Mouse (Mus musculus) natural killer cell, adult 2 months (primary cell): ENCODE measurements at regions not wholly inside any gene's neighbourhood (a gene's known extent, or its start where the extent isn't known, plus 50 kb on each side); places are given as distances from the start of the nearest gene placed in this dataset.

ENCODE experiments used
- DNase-seq, 2 experiments: peaks; one replicate each; pipeline ENCODE4 v3.0.0; 2022; ENCODE audit warnings: low spot score in 2 of 2

- no peak for DNase-seq
Observed at GRCm38 (mm10) chr7:36829710-36830109, 131.8 kb downstream of the Tshz3 start.

GRCm38 (mm10) chr7:36830155-36830554 lies 132.2 kb downstream of the Tshz3 start:
- DNase-seq: no peak

GRCm38 (mm10) chr7:36848279-36848678 lies 150.4 kb downstream of the Tshz3 start:
- DNase-seq: no peak

DNA sequence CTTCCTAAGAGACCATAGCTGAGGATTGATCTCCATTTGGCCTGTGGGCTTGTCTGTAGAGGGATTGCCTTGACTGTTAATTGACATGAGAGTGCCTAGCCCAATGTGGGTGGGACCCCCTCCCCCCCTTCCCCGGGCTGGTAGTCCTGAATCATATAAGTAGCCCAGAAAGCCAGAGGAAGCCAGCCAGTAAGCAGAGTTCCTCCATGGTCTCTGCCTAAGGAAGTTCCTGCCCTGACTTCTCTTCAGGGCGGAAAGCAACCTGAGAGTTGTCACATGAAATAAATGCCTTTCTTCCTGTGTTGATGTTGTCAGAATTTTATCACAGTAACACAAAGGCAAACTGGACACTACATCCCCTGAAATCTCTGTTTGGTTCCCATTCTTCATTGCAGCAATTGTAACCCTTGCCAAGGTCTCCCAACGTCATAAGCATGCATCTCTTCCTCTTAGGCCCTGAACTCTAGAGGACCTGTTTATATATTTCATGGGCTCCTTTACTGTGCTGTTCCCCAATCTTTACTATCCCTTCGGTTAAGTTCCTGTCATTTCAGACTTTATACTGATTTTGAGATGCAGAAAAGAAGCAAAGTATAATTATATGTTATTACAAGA lies 153.5 kb downstream of the Tshz3 start:
- no peak for DNase-seq

- DNase-seq: no peak
Observed at GRCm38 (mm10) chr7:36854308-36854707, 156.4 kb downstream of the Tshz3 start.

DNA sequence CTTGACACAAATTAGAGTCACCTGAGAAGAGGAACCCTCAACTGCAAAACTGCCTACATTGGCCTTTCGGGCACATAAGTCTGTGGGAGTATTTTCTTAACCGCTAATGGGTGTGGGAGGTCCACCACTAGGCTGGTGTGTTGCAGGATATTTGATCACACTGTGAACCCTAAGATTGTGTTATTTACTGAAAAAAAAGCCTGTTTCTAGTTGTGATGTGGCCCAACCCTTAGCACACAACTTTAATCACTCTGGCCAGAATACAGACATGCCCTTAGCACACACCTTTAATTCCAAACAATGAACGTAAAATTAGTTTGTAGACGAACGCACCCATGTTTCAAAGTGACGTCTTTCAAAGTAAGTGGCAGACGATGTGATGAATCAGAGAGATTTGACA lies 161.5 kb downstream of the Tshz3 start:
- DNase-seq: no peak

DNA sequence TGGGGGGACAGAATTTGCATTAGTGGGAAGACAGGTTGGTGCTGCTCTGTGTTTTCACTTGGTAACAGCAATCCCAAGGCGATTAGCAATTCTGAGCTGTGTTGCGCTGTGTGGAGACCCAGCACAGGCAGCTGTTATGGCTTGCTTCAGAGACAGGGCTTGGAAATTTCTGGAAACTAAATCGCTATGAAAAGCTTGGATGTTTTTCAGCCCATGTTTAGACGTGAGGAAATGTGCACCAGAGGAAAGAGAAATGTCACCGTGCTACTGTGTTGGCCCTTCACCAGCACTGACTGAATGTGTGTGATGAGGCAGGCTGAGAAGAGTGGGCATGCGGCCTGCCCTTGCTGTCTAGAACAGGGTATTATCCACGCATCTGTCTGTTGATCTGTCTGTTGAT lies 164.6 kb downstream of the Tshz3 start:
- no peak for DNase-seq

DNA sequence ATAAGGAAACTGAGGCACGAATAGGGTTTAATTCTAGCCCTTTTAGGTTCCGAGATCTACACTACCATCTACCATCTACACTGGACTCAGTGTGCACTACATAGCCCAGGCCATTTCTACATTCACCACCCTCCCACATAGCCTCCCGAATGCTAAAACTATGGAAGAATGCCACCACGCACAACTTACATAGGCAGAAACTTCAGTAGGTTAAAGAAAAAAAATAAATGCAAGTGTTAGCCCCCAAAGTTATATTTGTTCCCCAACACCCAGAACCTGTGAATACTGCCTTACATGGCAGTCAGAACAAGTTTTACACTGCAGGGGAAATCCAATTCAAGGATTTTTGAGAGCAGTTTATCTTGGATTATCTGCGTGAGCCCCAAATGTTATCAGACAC lies 165.8 kb downstream of the Tshz3 start:
- DNase-seq: no peak

GRCm38 (mm10) chr7:36864675-36865074 lies 166.8 kb downstream of the Tshz3 start:
- DNase-seq: no peak

GRCm38 (mm10) chr7:36866602-36867001 lies 168.7 kb downstream of the Tshz3 start:
- no peak for DNase-seq

- no peak for DNase-seq
Observed at GRCm38 (mm10) chr7:36874004-36874403, 176.1 kb downstream of the Tshz3 start.

DNA sequence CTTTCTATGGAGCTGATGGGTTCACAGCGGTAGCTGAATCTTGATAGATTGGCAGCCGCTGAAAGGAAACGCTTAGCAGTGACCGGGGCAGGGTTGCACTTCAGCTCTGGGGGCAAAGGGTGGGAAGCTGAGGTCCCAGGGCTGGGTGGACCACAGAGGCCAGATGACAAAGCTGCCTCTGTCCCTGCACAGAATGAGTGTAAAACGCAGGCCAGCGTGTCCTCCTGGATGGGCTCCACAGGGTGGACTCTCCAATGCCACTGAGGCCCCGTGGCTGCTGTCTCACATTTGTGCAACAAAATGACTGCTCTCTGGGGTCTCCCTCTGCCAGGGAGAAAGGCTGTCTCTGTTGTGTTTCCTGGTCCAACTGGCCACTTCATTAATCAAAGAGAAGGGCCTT lies 179.8 kb downstream of the Tshz3 start:
- DNase-seq: no peak

DNA sequence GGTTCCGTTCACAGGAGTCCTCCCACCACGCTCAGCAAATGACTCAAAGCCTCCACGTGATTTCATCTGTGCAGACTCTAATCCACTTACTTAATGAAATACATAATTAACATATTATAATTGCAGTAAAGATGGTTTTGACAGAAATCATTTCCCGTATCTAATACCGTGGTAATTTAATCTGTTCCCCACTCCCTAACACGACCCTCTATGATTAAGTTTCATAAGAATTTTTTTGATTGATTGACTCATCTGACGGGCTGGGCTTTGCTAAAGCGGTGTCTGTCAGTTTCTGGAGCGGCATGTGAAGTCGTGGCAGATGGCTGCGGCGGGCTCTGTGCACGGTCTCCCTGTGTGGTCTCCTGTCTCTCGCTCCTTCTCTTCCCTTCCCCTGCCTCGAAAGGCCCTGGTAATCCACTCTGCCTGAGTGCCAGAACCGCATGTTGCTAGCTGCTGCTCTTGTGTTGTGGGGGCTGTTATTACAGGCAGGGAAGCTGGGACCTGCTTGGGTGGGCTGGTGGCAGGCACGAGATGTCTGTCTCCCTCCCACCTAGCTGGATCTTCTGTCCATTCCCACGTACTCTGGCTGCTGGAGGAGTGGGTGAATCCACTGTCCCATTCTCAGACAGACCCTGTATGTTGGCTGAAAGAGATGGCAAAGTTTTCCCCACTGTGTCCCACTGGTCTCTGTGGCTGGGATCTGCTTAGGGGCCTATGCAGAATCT lies 195.0 kb downstream of the Tshz3 start:
- DNase-seq: no peak

DNA sequence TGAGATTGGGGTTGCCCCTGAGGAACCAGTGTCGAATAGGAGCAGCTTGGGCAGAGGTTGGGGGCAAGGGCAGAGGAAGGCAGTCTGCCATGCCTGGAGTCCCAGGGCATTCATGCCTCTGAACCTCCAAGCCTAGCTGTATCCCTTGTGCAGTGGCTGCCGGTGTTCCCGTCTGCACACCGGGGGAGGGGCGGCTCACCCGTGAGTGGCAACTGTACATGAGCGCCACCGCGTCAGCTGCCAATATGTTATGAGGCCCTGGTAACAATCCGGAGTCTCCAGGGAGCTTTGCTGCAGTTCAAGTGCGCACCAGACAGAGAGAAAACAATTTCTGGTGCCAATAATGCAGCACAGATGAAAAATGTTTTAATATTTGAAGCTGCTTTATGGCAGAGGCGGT lies 198.4 kb downstream of the Tshz3 start:
- no peak for DNase-seq

DNA sequence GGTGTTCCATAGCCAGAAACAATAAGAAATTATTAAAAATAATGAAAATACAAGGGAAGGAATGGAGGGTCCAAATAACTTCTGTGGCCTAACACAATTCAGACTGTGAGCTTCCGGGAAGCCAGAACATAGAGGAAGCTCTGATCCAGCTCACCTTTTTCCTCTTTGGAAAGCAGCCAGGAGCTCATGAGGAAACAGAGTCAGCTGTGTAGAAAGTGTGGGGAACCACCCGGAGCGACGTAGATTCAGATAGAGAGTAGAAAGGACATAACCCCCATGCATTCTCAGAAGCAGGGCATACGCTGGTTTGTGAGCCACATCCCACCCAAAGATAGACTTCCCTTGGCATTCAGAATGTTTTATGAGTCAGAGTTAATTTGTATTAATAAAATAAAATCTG lies 203.6 kb downstream of the Tshz3 start:
- no peak for DNase-seq

DNA sequence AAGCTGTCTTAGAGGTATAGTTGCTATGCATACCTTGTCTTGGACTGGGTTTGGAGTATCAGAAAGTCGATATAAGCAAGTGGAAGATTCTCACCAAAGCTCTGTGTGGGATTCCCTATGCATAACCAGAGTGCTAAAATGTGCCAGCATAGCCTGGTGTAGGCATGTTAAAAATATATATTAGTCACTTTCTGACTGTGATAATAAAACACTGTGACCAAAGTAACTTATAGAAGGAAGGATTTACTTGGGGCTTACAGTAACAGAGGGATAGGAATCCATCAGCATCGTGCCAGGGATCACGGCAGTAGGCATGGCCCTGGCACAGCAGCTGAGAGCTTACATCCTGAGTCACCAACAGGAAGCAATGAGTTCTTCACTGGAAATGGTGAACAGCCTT lies 215.4 kb downstream of the Tshz3 start:
- DNase-seq: no peak

DNA sequence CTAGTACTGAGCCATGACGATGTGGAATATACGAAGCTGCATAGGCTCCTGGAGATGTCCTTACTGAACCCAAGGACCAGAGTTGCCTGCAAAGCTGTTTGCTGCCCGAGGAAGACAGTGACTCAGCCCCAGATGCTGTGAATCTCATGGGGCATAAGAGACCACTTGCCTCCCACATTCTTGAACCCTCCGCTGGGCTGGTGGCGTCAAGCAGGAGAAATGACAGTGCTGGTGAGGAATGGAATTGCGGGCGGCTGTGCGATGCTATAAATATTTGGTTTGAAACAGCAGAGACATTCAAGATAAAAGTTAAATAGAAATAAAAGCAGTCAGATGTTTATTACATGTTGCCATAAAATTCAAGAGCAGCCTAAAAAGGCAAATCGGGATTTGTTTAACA lies 216.3 kb downstream of the Tshz3 start:
- DNase-seq: no peak

- DNase-seq: no peak
Observed at GRCm38 (mm10) chr7:36915171-36915570, 217.3 kb downstream of the Tshz3 start.

GRCm38 (mm10) chr7:36917011-36917410 lies 219.1 kb downstream of the Tshz3 start:
- DNase-seq: no peak

DNA sequence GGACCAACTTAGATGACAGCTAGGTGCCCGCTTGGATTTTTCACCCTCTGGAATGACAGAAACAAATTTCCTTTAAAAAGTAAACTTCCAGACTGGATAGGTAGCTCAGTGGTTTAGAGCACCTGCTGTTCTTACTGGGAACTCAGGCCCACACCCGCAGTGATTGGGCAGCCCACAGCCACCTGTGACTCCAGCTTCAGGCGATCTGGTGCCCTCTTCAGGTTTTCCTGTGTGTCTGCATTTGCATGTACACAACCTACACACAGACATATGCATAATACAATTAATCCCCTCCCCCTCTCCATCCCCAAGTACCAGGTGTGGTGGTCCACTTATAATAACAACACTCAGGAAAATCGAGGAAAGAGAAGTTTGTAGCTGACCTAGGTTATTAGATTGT lies 221.5 kb downstream of the Tshz3 start:
- no peak for DNase-seq

GRCm38 (mm10) chr7:36921003-36921402 lies 223.1 kb downstream of the Tshz3 start:
- DNase-seq: no peak

- no peak for DNase-seq
Observed at GRCm38 (mm10) chr7:36933490-36933889, 235.6 kb downstream of the Tshz3 start.

DNA sequence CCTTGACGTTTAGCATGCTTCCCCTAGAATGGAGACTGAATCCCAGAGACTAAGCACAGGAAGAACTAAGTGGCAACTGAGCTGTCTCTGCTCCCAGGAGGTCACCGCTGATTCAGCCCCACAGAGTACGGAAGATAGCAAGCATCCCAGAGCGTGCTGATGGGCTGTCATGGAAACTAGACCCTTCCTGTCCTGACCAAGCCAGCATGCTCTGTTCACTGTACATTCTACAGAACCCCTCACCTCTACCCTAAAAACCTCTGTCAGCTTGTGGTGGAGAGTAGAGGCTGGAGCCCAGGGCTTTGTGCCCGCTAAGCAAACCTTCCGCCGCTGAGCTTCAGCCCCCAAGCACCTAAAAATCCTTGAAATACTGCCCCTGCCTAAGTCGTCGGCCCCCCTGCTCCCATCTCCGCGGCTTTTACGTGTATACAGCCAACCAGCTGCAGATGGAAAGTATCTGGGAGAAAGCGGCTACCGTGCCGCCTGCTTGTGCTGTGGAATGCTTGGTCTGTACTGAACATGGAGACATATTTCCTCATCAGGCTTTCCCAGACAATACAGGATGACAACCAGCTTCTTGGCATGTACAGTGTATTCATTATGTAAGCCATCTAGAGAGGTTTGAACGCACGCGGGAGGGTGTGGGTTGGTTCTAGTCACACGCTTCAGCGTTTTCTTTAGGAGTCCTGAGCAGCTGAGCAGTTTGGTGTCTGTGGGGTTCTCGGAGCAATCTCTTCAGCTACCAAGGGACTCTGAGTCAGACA lies 237.1 kb downstream of the Tshz3 start:
- DNase-seq: no peak
